Mouse (Mus musculus) spleen, embryonic (tissue): ENCODE data around the gene Acadl.

Source experiments
- CTCF ChIA-PET: fragments of 350-600 bp; sonication (Branson Sonifier 250); formaldehyde crosslinking; loops from one replicate; lab custom pipeline; 2022; lab: Charles Lee

Acadl gene

GRCm38 (mm10) chr1:66862712-66863511, at the start of gene Acadl:
TSS of gene Acadl (minus strand) at chr1:66863277.
- CTCF ChIA-PET, result no interaction called here

GRCm38 (mm10) chr1:66912305-66912704, 49.2 kb upstream of the Acadl start:
- CTCF ChIA-PET, result no interaction called here

GRCm38 (mm10) chr1:66902566-66902965, 39.5 kb upstream of the Acadl start:
- CTCF ChIA-PET, result no interaction called here

GRCm38 (mm10) chr1:66900946-66901345, 37.9 kb upstream of the Acadl start:
- CTCF ChIA-PET, result no interaction called here

GRCm38 (mm10) chr1:66898261-66898660, 35.2 kb upstream of the Acadl start:
- CTCF ChIA-PET, result no interaction called here

- CTCF ChIA-PET, result interaction anchor here (0.6 kb wide), 1 partner anchor 630 kb away, joined by 6 read pairs; no protein-coding TSS in a partner anchor
Measured at GRCm38 (mm10) chr1:66896556-66896955, 33.5 kb upstream of the Acadl start.

GRCm38 (mm10) chr1:66896125-66896524, 33.0 kb upstream of the Acadl start:
- CTCF ChIA-PET, result interaction anchor here (0.6 kb wide), 1 partner anchor 630 kb away, joined by 6 read pairs; no protein-coding TSS in a partner anchor

- CTCF ChIA-PET, result no interaction called here
Measured at GRCm38 (mm10) chr1:66895837-66896118, 32.7 kb upstream of the Acadl start.

GRCm38 (mm10) chr1:66895093-66895836, 32.2 kb upstream of the Acadl start:
- CTCF ChIA-PET, result no interaction called here

- CTCF ChIA-PET, result interaction anchor here (0.6 kb wide), 1 partner anchor 57 kb away, joined by 3 read pairs; no protein-coding TSS in a partner anchor
Measured at GRCm38 (mm10) chr1:66887175-66887574, 24.1 kb upstream of the Acadl start.

GRCm38 (mm10) chr1:66880217-66880616, 17.1 kb upstream of the Acadl start:
- CTCF ChIA-PET, result no interaction called here

GRCm38 (mm10) chr1:66874740-66875139, 11.7 kb upstream of the Acadl start:
- CTCF ChIA-PET, result no interaction called here

GRCm38 (mm10) chr1:66871591-66871990, 8.5 kb upstream of the Acadl start:
- CTCF ChIA-PET, result no interaction called here

- CTCF ChIA-PET, result no interaction called here
Measured at GRCm38 (mm10) chr1:66865633-66866032, 2.6 kb upstream of the Acadl start.

- CTCF ChIA-PET, result interaction anchor here (0.7 kb wide), 1 partner anchor 75 kb away, joined by 6 read pairs; no protein-coding TSS in a partner anchor
Measured at GRCm38 (mm10) chr1:66863741-66864495, 841 bp upstream of the Acadl start.

- CTCF ChIA-PET, result interaction anchor here (0.6 kb wide), 1 partner anchor 32 kb away, joined by 3 read pairs; no protein-coding TSS in a partner anchor
Measured at GRCm38 (mm10) chr1:66861764-66862672, 1.1 kb downstream of the Acadl start.

- CTCF ChIA-PET, result no interaction called here
Measured at GRCm38 (mm10) chr1:66847506-66847905, 15.6 kb downstream of the Acadl start.

GRCm38 (mm10) chr1:66845690-66846318, 17.3 kb downstream of the Acadl start:
- CTCF ChIA-PET, result interaction anchor here (0.6 kb wide), 1 partner anchor 1581 kb away, joined by 4 read pairs; no protein-coding TSS in a partner anchor

GRCm38 (mm10) chr1:66841938-66842337, 21.1 kb downstream of the Acadl start:
- CTCF ChIA-PET, result no interaction called here

- CTCF ChIA-PET, result interaction anchor here (0.6 kb wide), 1 partner anchor 23 kb away, joined by 3 read pairs; no protein-coding TSS in a partner anchor
Measured at GRCm38 (mm10) chr1:66841510-66841909, 21.6 kb downstream of the Acadl start.
